Mouse (Mus musculus) thymus, postnatal 0 days (tissue): ENCODE measurements around the gene Irx1. TPM values are rescaled to one million over a fixed set of nuclear protein-coding genes. Genes with fewer than 3 reads are reported as not detected.

ENCODE experiments used
- DNase-seq: peaks from one replicate; pipeline ENCODE4 v3.0.0-alpha.2; 2015; ENCODE audit warnings: low spot score
- polyA plus RNA-seq: library from polyadenylated mRNA; unstranded; fragments of >200 nt; fragmentation: Nextera tagmentation; extraction: Ambion mirVana; gene quantifications from 2 replicates; pipeline ENCODE4 v1.2.1, GENCODE M21; 2015

Irx1 gene
- 0.05 TPM in 2 replicates for polyA plus RNA-seq

DNA sequence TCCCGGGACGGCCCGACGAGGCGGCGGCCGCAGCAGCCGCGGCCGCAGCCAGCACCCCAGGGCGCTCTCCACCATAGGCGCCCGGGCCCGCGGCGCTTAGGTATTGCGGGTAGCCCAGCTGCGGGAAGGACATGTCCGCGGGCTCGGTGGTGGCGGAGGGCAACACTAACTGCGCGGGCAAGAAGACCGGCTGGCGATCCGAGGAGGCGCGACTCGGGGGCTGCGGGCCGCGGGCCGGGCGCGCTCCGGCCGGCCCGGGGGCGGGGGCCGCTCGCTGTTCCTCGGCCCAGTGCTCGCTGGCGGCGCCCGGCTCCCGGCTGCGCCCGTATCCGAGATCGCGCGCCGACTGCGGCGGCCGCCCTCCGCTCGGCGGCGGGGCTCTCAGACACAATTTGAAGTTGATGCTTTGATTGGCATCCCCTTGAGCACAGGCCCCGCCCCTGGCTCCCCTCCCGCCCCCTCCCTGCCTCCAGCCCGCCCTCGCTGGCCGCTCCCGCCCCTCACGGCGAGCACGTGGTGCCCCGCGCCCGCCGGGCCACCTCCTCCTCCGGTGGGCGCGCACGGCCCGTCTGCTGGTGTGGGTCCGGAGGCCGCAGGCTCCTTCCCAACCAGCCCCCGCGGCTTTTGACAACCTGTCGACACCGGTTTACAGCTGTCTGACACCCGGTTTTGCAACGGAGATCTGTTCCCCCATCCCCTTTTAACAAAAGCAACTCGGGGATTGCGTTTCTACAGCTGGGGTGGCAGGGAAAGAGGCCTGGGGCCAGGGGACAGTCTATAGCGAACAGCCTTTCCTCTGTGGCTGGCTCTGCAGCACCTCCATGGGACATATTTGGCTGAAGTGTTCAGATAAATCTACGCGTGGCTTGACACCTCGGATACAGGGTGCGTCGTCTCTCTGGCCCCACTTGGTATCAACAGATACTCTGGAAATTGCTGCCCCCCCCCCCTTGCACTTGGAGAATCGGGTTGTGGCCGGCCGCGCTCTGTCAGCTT, at the start of gene Irx1:
Gene Irx1 (minus strand): TSS at position 368 of the 996 bp plus-strand sequence.
- no peak for DNase-seq

DNA sequence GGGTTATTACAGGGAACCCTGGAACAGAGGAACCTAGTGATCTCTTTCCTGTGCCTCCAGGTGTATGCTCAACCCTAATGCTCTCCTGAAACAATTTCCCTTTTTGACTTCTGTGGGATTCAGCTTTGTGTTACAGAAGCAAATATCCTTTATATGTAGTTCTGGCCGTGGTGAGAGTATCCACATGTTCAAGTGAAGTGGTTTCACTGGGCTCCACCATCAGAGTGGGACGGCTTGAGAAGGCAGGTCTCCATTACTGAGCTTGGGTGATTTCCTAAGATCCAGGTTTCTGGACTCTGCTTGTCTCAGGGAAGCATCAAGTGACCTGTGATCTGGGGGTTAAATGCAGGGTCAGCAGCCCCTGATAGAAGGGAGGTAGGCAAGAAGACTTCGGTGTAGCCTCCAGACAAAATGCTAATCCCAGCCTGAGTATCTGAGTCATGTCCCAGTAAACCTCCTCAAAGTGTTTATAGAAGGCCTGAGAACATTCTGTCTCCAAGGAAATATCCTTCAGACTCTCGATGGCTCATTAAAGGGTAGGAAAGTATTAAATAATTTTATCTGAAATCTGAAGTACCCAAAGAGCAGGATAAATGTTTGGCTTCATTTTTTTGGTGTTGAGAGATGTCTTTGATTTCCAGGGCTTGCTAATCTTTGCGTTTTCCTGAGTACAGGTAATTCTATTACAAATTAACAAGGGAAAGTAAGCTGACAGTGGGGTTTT, 16.6 kb upstream of the Irx1 start:
- DNase-seq, result no peak

DNA sequence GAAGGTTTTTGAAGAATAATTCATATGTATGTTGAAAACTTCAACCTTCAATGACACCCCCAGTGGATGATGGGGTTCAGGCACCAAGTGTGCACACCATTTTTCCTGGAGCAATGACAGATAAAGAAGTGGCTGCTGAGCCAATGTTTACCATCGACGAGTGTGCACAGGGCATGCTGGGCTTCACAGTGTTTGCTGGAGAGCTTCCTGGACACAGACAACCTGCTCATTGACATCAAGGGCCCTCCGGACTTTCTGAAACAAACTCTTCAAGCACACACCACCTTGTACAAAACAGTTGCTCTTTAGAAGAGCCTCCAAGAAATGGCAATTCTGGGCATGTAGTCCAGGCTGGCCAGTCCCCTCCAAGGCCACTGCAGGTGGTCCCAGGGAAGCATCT, 12.2 kb upstream of the Irx1 start:
- no peak for DNase-seq

DNA sequence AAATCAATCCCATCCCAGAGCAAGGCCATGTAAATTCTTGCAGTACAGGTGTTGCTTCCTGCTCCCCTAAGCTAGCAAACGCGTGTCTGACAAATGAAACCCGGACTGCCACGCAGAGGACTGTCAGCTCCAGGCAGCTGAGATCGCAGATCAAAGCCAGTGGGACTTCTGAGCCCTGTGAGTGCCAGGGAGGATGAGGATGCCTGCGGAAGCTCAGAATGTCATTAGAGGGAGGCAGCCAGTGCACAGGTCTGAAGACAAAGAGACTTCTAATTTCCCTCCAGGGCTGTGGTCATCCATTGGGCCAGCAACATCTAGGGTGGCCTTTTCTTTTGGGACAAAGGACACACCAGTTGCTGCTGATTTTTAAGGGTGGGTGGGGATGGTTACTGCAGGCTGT, 4.8 kb upstream of the Irx1 start:
- DNase-seq, result no peak

DNA sequence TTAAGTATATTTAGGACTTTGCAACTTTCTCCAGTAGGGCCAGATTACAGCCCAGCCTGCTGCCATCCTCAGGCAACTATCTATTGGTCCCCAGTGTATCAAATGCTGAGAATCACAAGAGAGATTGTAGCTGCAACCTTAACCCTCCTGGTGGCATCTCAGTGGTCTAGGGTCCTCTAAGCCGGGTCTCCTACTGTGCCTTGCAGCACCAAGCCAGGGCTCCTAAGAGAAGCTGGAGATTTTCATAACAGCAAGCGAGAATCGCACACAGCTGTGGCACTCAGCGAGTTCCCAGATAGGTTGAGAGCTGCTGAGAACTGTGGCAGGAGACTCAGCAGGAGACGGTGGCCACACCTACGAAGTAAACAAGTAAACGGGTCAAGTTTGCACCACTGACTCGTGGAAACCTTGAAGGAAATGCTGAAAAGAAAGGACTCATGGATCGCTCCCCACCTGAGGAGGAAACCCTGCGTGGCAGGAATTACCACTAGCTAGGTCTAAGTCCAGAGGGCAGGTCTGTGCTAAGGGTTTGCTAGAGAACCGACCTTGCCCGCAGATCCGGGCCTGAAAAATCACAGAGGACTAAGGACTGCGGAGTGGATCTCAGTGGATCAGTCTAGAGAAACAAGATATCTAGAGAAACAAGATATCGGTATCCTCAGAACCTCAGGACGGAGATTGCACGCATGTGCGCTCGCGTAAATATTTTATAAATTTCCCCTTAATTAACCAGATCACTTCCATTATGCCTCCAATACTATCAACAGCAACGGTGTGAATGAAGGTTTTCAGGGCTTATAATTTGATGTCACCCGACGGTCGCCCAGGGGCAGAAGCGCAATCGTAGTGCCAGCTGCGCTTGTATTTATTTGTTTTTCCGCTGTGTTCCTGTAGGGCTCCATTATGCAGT, 4.1 kb upstream of the Irx1 start:
- DNase-seq, result no peak

DNA sequence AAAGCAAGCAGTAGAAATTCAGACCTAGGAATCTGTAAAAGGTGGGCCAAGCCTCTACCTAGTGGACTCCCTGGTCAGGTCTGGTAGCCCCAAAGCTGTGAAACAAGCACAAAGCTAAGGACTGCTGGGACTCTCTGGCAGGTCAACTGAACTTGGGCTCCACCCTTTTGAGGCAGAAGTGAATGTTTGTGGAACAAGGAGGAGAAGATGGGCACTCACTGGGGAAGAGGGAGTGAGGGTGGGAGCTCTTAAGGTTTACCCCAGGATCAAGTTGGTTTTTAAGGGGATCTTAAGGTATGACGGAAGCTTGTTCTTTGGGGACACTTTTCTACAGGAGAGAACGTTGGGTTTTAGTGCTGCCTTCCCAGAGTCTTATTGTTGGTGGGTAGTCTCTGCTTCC, 3.1 kb upstream of the Irx1 start:
- no peak for DNase-seq

DNA sequence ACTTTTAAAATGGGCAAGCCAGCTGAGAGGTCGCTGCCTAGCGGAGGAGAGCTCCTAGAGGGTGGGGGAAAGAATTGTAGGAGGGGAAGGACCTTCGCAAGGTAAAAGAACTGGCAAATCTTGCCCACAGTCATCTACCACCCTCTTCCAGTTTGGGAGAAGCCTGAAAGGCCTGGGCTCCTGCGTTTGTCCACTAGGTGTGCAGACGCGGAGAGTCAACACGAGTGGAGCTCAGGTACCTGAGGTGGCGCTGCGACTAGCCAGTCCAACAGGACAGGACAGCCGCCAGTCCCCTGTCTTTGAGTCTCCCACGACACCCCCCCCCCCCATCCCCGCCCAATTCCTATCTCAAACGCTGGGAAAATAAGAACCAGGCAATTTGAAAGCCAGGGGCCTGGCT, 843 bp upstream of the Irx1 start:
- DNase-seq, result no peak

DNA sequence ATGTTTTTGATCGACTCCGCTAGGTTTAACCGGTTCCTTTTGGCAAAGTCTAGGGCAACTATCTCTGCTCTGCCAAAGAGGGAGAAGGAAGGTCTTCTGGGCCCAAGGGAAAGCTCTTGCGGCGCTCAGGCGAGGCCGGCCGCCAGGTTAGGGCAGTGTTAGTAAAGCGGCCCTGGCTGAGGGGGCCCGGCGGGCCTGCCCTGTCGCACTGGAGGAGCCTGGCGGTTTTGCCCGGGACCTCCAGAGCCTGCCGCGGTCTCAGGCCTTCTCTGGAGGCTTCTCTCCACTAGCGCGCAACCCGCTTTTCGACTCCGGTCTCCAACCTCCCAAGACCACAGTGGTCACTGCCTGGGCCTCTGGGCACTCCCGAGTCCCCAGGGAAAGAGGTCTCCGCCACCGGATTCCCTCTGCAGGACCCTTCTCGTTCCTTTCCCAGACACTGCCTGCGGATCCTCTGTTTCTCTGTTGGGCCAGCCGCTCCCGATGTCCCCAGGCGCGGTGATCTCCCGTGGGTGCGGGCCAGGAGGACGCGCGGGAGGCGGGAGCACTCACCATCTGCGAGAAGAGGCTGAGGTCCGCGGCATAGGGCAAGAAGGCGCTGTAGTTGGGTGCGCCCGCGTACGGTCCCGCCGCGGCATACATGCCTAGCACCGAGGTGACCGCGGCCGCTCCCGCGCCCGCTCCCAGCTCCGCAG, 715 bp downstream of the Irx1 start:
- no peak for DNase-seq

DNA sequence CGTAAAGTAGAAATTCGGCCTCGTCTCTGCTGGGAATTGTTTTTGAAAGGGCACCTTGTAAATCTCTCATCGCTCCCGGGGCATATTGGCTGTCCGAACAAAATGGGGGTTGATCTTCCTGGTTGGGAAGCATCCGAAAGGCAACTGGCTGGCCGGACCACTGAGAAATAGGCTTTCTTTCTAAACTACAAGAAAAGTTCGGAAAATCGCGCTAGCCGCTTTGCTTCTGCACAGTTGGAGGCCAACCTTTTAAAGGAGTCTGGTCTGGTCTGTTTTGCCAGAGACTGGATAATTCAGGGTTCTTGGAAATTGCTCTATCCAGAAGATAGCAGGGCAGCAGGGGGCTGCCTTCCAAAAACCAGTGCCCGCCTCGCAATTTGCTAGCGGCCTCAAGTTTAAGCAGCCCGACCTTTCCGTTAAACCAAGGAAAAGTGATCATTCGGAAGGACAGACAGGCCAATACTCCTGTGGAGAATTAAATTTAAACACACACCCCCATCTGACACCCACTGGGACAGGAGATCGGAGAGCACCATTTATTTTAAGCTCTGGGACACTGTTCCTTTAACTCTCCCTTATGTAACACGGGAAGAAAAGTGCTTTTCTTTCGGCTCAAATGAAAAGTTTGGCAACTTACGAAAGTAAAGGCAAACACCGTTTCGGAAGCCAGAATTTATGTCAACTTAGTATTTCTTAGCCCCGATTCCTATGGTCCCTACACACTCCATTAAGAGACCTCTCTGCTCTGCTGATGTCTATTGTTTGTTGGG, 1.4 kb downstream of the Irx1 start:
- DNase-seq, result no peak

DNA sequence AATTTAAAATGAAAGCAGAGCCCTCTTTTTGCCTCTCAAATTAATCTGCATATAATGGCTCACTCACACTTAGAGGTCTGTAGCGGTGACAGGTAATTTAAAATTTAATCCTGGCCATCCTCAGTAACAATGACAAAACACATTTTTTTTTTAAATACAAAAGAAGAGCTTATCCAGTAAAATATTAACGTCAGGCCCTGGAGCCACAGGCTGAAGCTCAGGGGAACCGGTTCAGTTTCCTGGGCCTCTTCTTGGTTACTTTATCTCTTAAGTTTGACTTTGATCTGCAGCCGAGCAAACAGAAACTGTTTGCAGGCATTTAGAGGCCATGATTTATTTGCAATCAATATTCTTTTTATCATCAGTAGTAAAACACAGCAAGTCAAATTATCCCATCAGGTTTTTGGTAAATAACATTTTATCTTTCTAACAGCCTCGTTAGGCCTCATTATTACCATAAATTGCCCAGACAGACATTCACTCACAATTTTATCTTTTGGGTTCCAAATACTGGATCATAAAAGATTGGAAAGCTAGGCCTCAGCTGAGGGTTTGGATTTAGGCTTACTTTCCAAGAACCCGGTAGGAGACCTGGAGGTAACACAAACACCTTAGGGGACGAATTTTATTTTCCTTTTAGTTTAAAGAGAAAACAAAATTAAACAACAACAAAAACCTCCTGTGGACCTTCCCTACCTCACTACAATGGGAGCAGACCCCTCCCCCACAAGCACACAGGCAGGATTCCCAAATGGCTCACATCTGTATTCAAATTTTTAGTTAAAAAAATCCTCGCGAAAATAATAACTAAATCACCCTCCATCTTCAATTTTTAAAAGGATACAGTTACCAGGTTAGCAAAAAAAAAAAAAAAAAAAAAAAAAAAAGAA, 2.4 kb downstream of the Irx1 start:
- DNase-seq, result no peak

DNA sequence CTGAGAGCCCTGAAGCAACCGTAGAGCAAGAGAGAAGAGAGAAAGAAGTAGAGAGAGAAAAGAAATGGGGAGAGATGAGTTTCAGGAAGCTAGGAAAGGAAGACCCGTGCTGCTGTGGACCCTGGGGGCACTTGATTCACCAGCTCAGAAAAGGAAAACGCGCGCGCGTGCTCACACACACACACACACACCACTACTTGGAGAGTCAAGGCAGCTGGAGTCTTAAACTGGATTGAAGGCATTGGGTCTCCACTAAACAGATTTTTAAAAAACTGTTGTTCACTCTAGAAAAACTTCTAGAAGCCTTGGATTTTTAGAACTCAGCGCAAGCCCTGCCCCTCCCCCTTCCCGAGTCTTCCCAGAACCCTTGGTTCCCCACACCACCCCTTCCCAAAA, 3.2 kb downstream of the Irx1 start:
- DNase-seq, result no peak

DNA sequence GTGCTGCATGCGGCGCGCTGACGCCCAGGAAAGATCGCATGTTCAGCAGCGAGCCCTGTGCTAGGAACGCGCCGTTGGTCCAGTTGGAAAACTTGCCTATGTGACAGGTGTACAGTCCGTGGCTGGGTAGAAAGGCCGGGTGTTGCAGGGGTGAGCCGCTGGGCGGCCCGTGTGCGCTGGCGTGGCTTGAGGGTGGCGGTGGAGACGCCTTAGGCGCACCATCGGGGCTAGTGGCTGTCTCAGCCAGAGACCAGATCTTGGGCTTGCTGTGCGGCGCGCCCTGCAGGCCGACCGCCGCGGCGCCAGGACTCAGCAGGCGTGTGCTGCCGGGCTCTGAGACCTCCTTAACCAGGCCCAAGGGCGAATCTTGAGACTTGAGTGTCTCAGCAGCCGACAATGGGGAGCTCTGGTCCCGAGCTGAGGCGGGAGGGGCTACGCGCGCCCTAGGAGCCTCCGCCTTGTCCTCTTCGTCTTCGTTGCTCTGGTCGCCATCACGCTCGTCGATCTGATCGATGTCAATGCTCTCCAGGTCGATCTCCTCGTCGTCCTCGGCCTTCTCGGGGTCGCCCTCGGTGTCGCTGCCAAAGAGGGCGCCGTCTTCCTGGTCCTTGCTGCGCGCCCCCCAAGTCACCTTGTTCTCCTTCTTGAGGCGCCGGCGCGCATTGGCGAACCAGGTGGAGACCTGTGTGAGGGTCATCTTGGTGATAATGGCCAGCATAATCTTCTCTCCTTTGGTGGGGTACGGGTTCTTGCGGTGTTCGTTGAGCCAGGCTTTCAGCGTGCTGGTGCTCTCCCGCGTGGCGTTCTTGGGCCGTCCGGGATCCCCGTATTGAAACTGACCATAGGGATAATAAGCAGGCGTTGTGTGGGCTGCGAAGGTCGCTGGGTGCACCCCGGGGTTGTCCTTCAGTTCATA, 3.9 kb downstream of the Irx1 start:
- no peak for DNase-seq

DNA sequence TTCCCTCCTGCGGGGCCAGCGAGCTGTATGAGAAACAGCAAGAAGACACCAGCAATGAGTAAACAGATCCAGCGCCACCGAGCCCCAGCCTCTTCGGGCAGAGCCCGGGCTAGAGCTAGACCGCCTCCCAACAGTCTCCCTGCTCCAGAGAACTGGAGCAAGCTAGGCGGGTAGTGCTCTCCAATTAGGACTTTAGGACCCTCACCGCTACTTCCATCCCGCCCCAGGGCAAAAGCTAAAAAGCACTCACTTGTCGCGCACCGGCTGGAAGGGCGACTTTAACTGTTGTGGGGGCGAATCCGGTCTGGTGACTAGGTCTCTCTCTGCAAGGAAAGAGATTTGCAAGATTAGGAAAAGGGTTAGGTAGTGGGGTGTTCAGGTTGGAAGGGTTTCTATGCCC, 4.9 kb downstream of the Irx1 start:
- no peak for DNase-seq

DNA sequence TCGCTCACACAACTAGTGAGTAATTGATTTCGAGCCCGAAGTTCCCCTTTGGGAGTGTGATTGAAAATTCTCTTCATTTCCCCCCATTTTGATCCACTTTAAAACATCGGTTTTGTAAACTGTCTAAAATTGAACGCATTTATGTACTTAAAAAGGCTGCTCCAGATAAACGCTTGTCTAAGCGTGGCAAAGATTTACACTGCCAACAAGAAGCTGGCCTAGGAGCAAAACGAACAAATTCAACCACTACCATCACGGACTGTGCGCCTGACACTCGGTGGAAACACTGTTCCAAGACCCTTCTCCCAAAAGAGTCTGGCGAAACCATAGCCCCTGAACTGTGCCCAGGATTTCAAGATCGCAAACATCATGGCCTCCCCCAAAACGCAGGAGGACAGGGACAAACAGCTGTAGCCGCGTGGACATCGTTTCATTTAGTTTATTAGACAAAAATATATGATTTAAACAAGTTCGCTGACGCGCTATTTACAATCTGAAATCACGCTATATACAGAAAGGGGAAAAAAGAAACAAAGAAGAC, 5.6 kb downstream of the Irx1 start:
- no peak for DNase-seq

DNA sequence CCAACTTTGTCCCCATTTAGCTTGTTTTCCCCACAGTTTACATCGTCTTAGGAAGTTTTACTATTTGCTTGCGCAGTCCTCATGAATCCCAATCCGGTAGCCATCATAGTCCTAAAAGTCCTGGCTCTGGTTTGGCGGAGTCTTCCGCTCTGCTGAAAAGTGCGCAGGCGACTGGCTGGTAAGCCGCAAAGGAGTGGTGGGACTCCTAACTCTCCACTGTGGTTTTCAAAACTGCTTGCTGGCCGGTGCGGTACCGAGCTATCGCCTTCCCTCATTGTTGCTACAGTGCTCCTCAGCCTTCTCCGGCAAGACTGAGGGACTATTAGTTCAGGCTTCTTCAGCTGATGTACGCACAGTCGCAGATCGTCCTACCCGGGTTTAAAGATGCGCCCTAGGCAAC, 6.4 kb downstream of the Irx1 start:
- DNase-seq, result no peak

DNA sequence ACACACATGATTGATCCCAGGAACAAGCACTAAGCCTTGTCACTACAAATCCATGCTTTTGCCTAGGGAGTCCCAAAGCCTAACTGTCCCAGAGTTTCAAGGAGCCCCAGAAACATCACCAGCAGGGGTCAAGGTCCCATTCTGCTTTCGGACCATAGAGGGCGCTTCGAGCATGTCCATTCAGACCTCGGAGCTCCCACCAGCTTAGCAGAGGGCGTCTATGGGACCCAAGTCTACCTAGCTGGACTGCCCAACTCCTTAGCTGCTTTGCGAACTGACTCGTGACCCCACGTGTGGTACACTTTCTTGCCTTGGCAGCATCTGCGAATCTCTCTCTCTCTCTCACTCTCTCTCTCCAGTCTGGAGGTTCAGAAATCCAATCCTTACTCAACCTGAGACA, 7.0 kb downstream of the Irx1 start:
- DNase-seq, result peak; percentile 3

DNA sequence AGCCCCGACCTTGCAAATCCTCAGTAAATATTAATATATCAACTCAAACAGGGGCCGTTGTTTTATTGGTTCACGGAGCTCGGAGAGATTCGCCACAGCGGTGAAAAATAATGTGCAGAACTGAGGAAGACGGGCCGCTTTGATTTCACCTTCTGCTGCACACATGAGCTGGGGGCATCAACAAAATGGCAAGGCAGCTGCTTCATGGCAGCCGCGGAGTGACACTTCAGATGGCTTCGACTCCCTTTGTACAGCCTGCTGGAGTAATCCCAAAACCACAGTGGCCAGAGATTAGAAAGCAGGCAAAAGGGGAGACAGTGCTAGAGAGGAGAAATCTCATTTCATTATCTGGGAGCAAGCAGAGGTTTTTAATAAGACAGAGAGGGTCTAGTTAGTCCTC, 11.6 kb downstream of the Irx1 start:
- no peak for DNase-seq

DNA sequence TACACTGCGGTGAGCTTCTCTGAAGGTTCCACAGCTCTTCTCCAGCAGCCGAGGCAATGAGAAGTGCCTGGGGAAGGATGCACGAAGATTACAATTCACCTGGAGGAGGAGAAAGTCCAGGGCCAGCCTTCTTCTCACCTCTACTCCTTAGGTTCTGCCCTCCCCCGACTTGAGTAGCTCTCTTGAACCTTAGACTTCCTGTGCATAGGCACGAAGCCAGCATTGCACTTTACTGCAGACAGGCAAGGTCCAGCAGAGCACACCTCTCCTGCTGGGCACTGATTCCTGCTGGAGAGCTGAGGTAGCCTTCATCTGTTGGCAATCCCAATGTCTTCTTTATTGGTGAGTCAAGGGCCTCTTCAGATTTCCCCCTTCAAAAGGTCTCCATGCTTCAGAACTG, 13.7 kb downstream of the Irx1 start:
- no peak for DNase-seq
